Mouse (Mus musculus): ENCODE data around the gene Camk1g. TPM values are rescaled to one million over a fixed set of nuclear protein-coding genes. Genes with fewer than 3 reads are reported as not detected.

Gene Camk1g
- polyA plus RNA-seq, 1 experiment: not detected

- Histone ChIP-seq H3K4me1 (ENCODE audit: control insufficient read depth, insufficient read depth, insufficient read length, low read length) (peaks cover 7% of the 10 kb centered on the region), H3K4me3 (ENCODE audit: insufficient read depth, low read depth, low read length) (no peak overlapping the region), H3K27ac (replicated peaks; ENCODE audit: low read depth, low read length) (no peak overlapping the region)
These were observed 39.5 kb downstream of the Camk1g start for GRCm38 (mm10) chr1:193330626-193331025.

GRCm38 (mm10) chr1:193330172-193330571, 39.9 kb downstream of the Camk1g start:
- Histone ChIP-seq H3K27ac (replicated peaks; ENCODE audit: low read depth, low read length) (no peak overlapping the region), H3K4me3 (ENCODE audit: insufficient read depth, low read depth, low read length) (no peak overlapping the region), H3K4me1 (ENCODE audit: control insufficient read depth, insufficient read depth, insufficient read length, low read length) (peaks cover 7% of the 10 kb centered on the region)

- Histone ChIP-seq H3K4me1 (ENCODE audit: control insufficient read depth, insufficient read depth, insufficient read length, low read length) (peaks cover 5% of the 10 kb centered on the region), H3K4me3 (ENCODE audit: insufficient read depth, low read depth, low read length) (no peak overlapping the region), H3K27ac (replicated peaks; ENCODE audit: low read depth, low read length) (no peak overlapping the region)
These were observed 40.5 kb downstream of the Camk1g start for GRCm38 (mm10) chr1:193329557-193329956.

- Histone ChIP-seq H3K4me1 (ENCODE audit: control insufficient read depth, insufficient read depth, insufficient read length, low read length) (peaks cover 10% of the 10 kb centered on the region), H3K27ac (replicated peaks; ENCODE audit: low read depth, low read length) (0 out of 2 replicates have a peak overlapping the region, but pooled peaks have one; percentile 7), H3K4me3 (ENCODE audit: insufficient read depth, low read depth, low read length) (no peak overlapping the region)
These were observed 42.4 kb downstream of the Camk1g start for GRCm38 (mm10) chr1:193327686-193328085.

GRCm38 (mm10) chr1:193327216-193327615, 42.9 kb downstream of the Camk1g start:
- H3K27ac ChIP-seq (replicated peaks; ENCODE audit: low read depth, low read length): 0 out of 2 replicates have a peak overlapping the region, but pooled peaks have one; percentile 7
- peaks cover 10% of the 10 kb centered on the region for H3K4me1 ChIP-seq (ENCODE audit: control insufficient read depth, insufficient read depth, insufficient read length, low read length)
- no peak overlapping the region for H3K4me3 ChIP-seq (ENCODE audit: insufficient read depth, low read depth, low read length)

- Histone ChIP-seq H3K27ac (replicated peaks; ENCODE audit: low read depth, low read length) (peak overlapping the region; percentile 90), H3K4me1 (ENCODE audit: control insufficient read depth, insufficient read depth, insufficient read length, low read length) (peaks cover 10% of the 10 kb centered on the region), H3K4me3 (ENCODE audit: insufficient read depth, low read depth, low read length) (no peak overlapping the region)
These were observed 43.5 kb downstream of the Camk1g start for GRCm38 (mm10) chr1:193326456-193327145.

GRCm38 (mm10) chr1:193325891-193326290, 44.2 kb downstream of the Camk1g start:
- Histone ChIP-seq H3K4me1 (ENCODE audit: control insufficient read depth, insufficient read depth, insufficient read length, low read length) (peaks cover 10% of the 10 kb centered on the region), H3K4me3 (ENCODE audit: insufficient read depth, low read depth, low read length) (no peak overlapping the region), H3K27ac (replicated peaks; ENCODE audit: low read depth, low read length) (peak overlapping the region; percentile 90)

GRCm38 (mm10) chr1:193324224-193324623, 45.9 kb downstream of the Camk1g start:
- Histone ChIP-seq H3K4me1 (ENCODE audit: control insufficient read depth, insufficient read depth, insufficient read length, low read length) (peaks cover 10% of the 10 kb centered on the region), H3K4me3 (ENCODE audit: insufficient read depth, low read depth, low read length) (no peak overlapping the region), H3K27ac (replicated peaks; ENCODE audit: low read depth, low read length) (peak overlapping the region; percentile 94)

GRCm38 (mm10) chr1:193323686-193324085, 46.4 kb downstream of the Camk1g start:
- Histone ChIP-seq H3K4me3 (ENCODE audit: insufficient read depth, low read depth, low read length) (no peak overlapping the region), H3K4me1 (ENCODE audit: control insufficient read depth, insufficient read depth, insufficient read length, low read length) (peaks cover 10% of the 10 kb centered on the region), H3K27ac (replicated peaks; ENCODE audit: low read depth, low read length) (peak overlapping the region; percentile 94)

- H3K27ac ChIP-seq (replicated peaks; ENCODE audit: low read depth, low read length): no peak overlapping the region
These were observed 49.7 kb downstream of the Camk1g start for GRCm38 (mm10) chr1:193320398-193320797.

GRCm38 (mm10) chr1:193319721-193320120, 50.4 kb downstream of the Camk1g start:
- Histone ChIP-seq H3K4me3 (ENCODE audit: insufficient read depth, low read depth, low read length) (no peak overlapping the region), H3K4me1 (ENCODE audit: control insufficient read depth, insufficient read depth, insufficient read length, low read length) (peaks cover 13% of the 10 kb centered on the region; the same call in 1 of the 2 replicates), H3K27ac (replicated peaks; ENCODE audit: low read depth, low read length) (no peak overlapping the region)

More at GRCm38 (mm10) chr1:193320398-193320797, 49.7 kb downstream of the Camk1g start:
- H3K4me1 ChIP-seq (ENCODE audit: control insufficient read depth, insufficient read depth, insufficient read length, low read length): peaks cover 11% of the 10 kb centered on the region; the same call in 1 of the 2 replicates
- no peak overlapping the region for H3K4me3 ChIP-seq (ENCODE audit: insufficient read depth, low read depth, low read length)

- Histone ChIP-seq H3K27ac (replicated peaks; ENCODE audit: low read depth, low read length) (peak overlapping the region; percentile 87), H3K4me1 (ENCODE audit: control insufficient read depth, insufficient read depth, insufficient read length, low read length) (peaks cover 11% of the 10 kb centered on the region; the same call in 1 of the 2 replicates), H3K4me3 (ENCODE audit: insufficient read depth, low read depth, low read length) (no peak overlapping the region)
These were observed 52.9 kb downstream of the Camk1g start for GRCm38 (mm10) chr1:193317159-193317559.

- peak overlapping the region; percentile 99 for H3K27ac ChIP-seq (replicated peaks; ENCODE audit: low read depth, low read length)
- peaks cover 11% of the 10 kb centered on the region; the same call in 1 of the 2 replicates for H3K4me1 ChIP-seq (ENCODE audit: control insufficient read depth, insufficient read depth, insufficient read length, low read length)
- H3K4me3 ChIP-seq (ENCODE audit: insufficient read depth, low read depth, low read length): no peak overlapping the region
These were observed 53.7 kb downstream of the Camk1g start for GRCm38 (mm10) chr1:193316358-193316750.

GRCm38 (mm10) chr1:193315705-193316357, 54.3 kb downstream of the Camk1g start:
- Histone ChIP-seq H3K4me3 (ENCODE audit: insufficient read depth, low read depth, low read length) (no peak overlapping the region), H3K27ac (replicated peaks; ENCODE audit: low read depth, low read length) (peak overlapping the region; percentile 99), H3K4me1 (ENCODE audit: control insufficient read depth, insufficient read depth, insufficient read length, low read length) (peaks cover 11% of the 10 kb centered on the region; the same call in 1 of the 2 replicates)

- H3K4me1 ChIP-seq (ENCODE audit: control insufficient read depth, insufficient read depth, insufficient read length, low read length): peaks cover 15% of the 10 kb centered on the region; the same call in 1 of the 2 replicates
- peak overlapping the region; percentile 99 for H3K27ac ChIP-seq (replicated peaks; ENCODE audit: low read depth, low read length)
- H3K4me3 ChIP-seq (ENCODE audit: insufficient read depth, low read depth, low read length): no peak overlapping the region
These were observed 58.5 kb downstream of the Camk1g start for GRCm38 (mm10) chr1:193311596-193311995.
